Comparison of ENCODE assay signal across 8 mouse cellular contexts in the genomic region with DNA sequence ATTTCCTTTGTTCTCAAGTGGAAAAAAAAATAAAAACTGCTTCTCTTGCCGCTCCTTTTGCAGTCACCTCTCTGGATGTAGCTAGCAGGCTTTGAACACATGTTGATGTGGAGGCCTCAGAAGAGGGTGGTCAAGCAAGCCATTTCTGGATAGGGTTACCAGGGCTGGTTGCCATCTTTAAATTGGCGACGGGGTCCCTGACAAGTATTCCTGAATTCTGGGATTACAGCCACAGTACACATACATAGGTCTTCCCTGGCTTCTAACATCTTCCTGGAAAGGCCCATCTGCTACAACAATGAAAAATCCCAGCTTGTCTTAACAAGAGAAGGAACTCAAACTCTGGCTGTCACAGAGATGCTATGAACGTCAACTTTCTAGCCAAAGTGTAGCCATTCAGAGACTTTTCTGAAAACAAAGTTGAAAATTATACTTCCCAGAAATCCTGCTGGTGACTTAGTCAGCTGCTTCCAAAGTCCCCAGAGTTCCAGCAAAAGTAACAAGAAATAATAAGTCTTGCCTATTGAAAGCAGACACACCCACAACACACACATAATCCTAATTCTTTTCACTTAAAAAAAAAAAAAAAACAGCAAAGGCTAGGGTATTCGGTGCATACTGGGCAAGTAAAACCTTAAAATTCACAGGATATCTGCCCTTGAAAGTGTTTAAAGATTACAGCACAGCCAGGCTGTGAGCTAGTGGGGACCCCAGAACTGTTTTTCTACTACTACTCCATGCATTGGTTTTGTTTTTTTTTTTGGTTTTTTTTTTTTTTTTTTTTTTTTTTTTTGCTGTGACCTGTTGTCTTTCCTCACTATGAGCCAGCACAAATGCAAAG.
A peak's percentile ranks its signal among the peaks of the same experiment; 100 is the strongest.
DNase-seq lines count a peak whose midpoint lies in the region; ATAC-seq and TF ChIP-seq lines count a peak whose summit lies in the region.

No protein-coding gene starts in this region.

- H3K9me3 ChIP-seq in lung, embryonic 16.5 days (ENCODE audit: control insufficient read depth, low read length), result no peaks in the 10 kb centered on the region
- no peaks in the 10 kb centered on the region for H3K9me3 ChIP-seq in hindbrain, embryonic 12.5 days (replicated peaks)

- intact Hi-C loops in left cerebral cortex, adult 2 months (cut with DNase I), result no loop called here

- no peak for TF ChIP-seq POLR2A in lung, adult 2 months (IDR thresholded peaks at IDR 0.05; ENCODE audit: borderline replicate concordance, extremely low read depth, low read depth, low read length)

- H3K4me3 ChIP-seq in lung, embryonic 16.5 days (ENCODE audit: low read length), result no peak overlapping the region
- no peak overlapping the region for H3K4me3 ChIP-seq in lung, adult 2 months (replicated peaks; ENCODE audit: extremely low read depth, low read depth, low read length)
- no peak overlapping the region for H3K4me3 ChIP-seq in hindbrain, embryonic 12.5 days
- no peak overlapping the region for H3K4me3 ChIP-seq in macrophage (ENCODE audit: inconsistent target)
- no peak overlapping the region for H3K4me3 ChIP-seq in left cerebral cortex, adult 2 months

- WGBS in lung, embryonic 16.5 days, result 32% methylated on average over 5 of the region's 5 CpGs
- 45% methylated on average over 5 of the region's 5 CpGs for WGBS in lung, adult 2 months
- WGBS in hindbrain, embryonic 12.5 days, result 48% methylated on average over 5 of the region's 5 CpGs
- 64% methylated on average over 5 of the region's 5 CpGs for WGBS in macrophage (ENCODE audit: missing documents)

- no peaks in the 10 kb centered on the region for H3K36me3 ChIP-seq in lung, embryonic 16.5 days (ENCODE audit: control insufficient read depth, insufficient read depth, low read length)
- no peaks in the 10 kb centered on the region for H3K36me3 ChIP-seq in hindbrain, embryonic 12.5 days
- H3K36me3 ChIP-seq in macrophage (ENCODE audit: inconsistent target), result no peaks in the 10 kb centered on the region

- ATAC-seq in lung, embryonic 16.5 days (ENCODE audit: low read depth), result no peak
- no peak for ATAC-seq in hindbrain, embryonic 12.5 days (ENCODE audit: low FRiP score)

- TF ChIP-seq CTCF in lung, adult 2 months (IDR thresholded peaks at IDR 0.05; ENCODE audit: insufficient read depth, low read length), result no peak
- no peak for TF ChIP-seq CTCF in left cerebral cortex, adult 2 months (IDR thresholded peaks at IDR 0.05)

- peaks cover 31% of the 10 kb centered on the region for H3K79me2 ChIP-seq in macrophage (ENCODE audit: inconsistent target)

- H3K4me1 ChIP-seq in lung, embryonic 16.5 days (replicated peaks; ENCODE audit: control insufficient read depth, insufficient read depth, low read length), result peaks cover 52% of the 10 kb centered on the region
- peaks cover 34% of the 10 kb centered on the region for H3K4me1 ChIP-seq in lung, adult 2 months (ENCODE audit: control insufficient read depth, insufficient read depth, low read length)
- H3K4me1 ChIP-seq in hindbrain, embryonic 12.5 days, result peaks cover 22% of the 10 kb centered on the region

- H3K9ac ChIP-seq in lung, embryonic 16.5 days (ENCODE audit: low read length), result peak overlapping the region; percentile 11; the same call in 1 of the 2 replicates
- no peak overlapping the region for H3K9ac ChIP-seq in hindbrain, embryonic 12.5 days

- no peaks in the 10 kb centered on the region for H3K27me3 ChIP-seq in lung, embryonic 16.5 days (ENCODE audit: control insufficient read depth, insufficient read depth, low read depth, low read length)
- no peaks in the 10 kb centered on the region for H3K27me3 ChIP-seq in hindbrain, embryonic 12.5 days

- peak overlapping the region; percentile 95 for H3K27ac ChIP-seq in lung, embryonic 16.5 days (ENCODE audit: low read length)
- H3K27ac ChIP-seq in hindbrain, embryonic 12.5 days, result no peak overlapping the region
- H3K27ac ChIP-seq in macrophage, result peak overlapping the region; percentile 61
- H3K27ac ChIP-seq in left cerebral cortex, adult 2 months, result no peak overlapping the region

- peak; percentile 41 for DNase-seq in embryo, embryonic 10.5 days (ENCODE audit: low spot score)
- no peak for DNase-seq in embryo, embryonic 11 days
- no peak for DNase-seq in lung, adult 2 months
- no peak for DNase-seq in left cerebral cortex, adult 18-20 months (ENCODE audit: low spot score in 2 of 2)
- DNase-seq in left cerebral cortex, adult 2 months (ENCODE audit: extremely low spot score in 1 of 2, low spot score in 2 of 2), result no peak

- no peak overlapping the region for H3K4me2 ChIP-seq in lung, embryonic 16.5 days (ENCODE audit: low read depth, low read length)
- peak overlapping the region; percentile 87; the same call in 1 of the 2 replicates for H3K4me2 ChIP-seq in hindbrain, embryonic 12.5 days (replicated peaks)

Comparison
In these comparisons a context has a peak if more than half of its experiments do, and no peak if none do; other contexts are left out.
1. H3K27ac ChIP-seq: peak in lung, embryonic 16.5 days (single experiment) and macrophage (single experiment); none in hindbrain, embryonic 12.5 days (single experiment) and left cerebral cortex, adult 2 months (single experiment).